Mouse (Mus musculus) embryonic fibroblast, embryonic 13.5 days (primary cell): ENCODE results near the gene Hspb9.

Experiments used
- CTCF ChIP-seq: IDR thresholded peaks from 2 replicates; pipeline ENCODE4 v1.5.1; 2011; ENCODE audit warnings: mild to moderate bottlenecking, control low read depth, low read length, moderate library complexity, borderline replicate concordance; ENCODE audit not compliant: insufficient read depth
- POLR2A ChIP-seq: IDR thresholded peaks from 2 replicates; pipeline ENCODE4 v1.6.1; 2011; ENCODE audit warnings: low read depth, mild to moderate bottlenecking, control low read depth, low read length, moderate library complexity

GRCm38 (mm10) chr11:100721254-100721653 lies 7.6 kb downstream of the Hspb9 start:
- TF ChIP-seq POLR2A (no peak), CTCF (no peak)
